Mouse (Mus musculus) retina, postnatal 1 day (tissue): Measurements from ENCODE around the gene Sox6.

Experiments
- DNase-seq: peaks from one replicate; pipeline ENCODE4 v3.0.0-alpha.2; 2012

Gene Sox6

DNA sequence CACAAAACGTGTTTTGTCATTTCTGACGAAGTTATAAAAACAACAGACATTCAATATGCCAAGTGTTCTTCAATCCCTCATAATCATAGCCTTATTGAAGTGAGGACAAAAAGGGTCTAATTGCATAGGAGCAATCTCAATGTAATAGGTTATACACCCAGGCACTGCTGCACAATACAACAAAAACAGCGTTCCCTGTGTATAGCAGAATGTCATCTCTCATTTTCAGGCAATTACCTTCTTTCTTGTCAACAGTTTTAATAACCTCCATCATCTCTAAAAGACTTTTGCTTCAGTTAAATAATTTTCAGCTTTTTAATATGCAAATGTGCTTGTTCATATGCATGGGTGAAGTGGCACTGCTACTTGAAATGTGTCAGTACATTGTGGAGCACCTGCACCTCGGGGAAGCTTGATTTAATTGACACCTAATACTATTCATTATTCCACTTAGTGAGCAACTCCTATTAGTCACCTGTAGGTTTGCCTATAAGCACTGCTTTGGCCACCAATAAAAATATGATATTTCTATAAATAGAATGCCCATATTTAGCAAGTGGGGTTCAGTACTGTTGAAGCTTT, 292.8 kb downstream of the Sox6 start:
- DNase-seq: no peak

DNA sequence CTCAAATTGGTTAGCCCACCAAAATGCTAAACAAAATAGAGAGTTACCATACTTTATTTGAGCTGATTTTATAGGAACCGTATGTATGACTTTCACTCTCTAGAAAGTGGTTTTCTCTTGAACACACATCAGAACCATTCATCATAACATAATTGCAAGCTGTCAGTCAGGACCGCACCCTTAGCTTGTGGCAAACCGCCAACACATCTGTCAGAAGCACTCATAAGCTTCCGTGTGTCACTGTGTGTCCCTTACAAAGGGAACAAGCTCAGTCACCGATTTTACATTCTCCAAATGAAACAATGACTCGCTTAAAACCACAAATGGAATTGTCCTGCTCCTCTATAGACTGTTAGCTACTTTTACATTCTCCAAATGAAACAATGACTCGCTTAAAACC, 304.5 kb downstream of the Sox6 start:
- DNase-seq: peak; percentile 30

DNA sequence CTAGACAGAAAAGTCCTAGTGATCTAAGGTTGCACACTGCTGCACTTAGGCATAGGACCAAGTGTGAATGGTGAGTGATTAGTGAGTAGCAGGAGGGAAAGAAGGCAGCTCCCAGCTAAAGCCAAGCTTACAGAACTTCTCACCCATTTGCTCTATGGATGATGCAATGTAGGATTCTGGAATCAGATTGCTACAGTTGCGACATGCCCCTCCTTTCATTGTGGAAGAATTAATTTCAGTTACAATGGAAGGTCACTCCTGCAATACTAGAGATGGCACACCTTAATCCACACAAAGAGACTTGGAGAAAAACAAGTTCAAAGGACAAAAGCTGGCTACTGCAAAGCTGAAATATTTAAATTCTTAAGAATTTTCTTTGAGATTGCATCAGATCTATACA, 305.8 kb downstream of the Sox6 start:
- DNase-seq: no peak

DNA sequence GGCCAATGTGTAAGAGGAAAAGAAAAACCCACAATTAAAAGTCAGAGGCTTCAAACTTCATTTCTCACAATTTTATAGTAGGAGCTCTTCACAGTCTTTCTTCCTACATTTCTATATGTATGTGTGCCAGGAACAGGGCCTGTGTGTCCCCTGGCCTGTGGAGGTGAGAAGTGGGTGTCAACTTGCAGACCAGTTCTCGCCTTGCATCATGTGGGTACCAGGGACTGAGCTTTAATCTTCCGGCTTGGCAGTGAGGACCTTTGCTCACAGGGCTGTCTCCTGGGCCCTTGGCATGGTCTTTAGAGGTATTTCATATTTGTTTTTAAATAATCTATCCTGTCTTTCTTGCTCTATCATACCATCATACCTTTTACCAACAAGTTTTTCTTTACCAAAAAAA, 311.8 kb downstream of the Sox6 start:
- no peak for DNase-seq

DNA sequence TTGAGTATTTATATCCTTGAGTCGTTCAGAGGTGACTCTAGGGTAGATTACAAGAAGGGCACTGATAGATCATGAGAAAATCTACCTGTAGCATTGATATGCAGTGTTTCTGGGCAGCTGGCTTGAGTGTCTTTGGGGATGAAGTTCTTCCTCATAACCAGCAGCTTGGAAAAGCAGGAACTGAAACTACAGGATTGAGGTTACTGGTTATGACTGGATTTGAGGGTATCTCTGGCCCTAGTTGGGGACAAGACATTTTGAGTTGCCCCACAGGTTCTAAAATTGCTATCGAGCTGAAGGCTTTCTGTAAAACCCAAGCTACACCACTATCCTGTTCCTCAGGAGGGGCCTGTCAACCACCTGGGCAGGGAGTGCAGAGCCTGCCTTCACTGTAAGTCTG, 314.2 kb downstream of the Sox6 start:
- no peak for DNase-seq

DNA sequence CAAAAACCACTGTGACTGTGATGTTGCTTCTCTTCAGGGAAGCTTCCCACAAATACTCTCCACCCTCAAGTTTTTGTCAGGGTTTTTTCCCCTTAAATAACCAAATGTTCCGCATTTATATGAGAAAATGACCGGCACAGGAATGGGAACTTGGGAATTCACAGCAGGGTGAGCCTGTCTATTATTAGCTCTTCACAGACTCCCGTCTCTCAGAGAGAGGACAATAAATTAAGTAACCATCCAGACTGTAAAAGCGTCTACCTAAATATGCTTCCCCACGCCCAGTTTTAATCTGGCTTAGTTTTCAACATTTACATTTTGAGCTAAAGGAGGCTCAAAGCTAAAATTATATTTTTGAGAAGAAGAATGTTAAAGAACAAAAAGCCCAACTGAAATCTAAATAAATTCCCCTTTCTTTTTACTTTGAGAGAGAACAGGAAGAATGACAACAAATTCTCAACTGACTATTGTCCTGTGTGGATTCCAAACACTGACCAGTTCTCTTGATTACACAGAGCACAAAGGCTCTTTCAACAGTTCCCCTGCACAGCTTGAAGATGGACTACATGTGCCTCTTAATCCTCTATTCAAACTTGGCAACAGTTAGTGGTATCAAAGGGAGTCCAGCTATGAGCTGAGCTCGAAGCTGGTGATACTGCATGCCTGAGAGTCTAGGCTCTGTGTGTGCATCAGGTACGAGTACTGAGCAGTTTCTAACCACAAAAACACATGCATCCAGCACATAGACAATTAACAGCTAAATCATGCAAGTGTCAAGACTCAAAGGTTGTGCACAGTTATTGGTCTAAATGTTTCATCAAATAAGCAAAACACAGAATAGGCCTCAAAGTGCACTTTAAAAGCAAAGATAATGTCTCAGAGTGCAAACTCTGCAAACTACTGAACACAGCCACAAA, 316.7 kb downstream of the Sox6 start:
- DNase-seq: peak; percentile 80

DNA sequence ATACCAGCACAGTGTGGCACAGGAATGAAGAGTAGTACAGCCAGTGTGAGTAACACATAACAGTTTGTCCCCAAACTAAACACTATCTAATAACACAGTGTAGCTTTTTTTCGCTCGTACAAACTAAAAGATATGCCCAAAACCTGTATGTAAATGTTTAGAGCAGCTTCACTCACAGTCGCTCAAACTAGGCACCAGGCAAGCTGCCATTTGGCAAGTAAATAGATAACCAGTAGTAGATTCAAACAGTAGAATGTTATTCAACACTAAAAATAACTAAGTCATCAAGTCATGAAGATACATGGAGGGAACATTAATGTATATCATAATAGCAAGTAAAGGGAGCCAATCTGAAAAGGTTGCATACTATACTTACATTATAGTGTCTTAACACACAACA, 318.8 kb downstream of the Sox6 start:
- no peak for DNase-seq

DNA sequence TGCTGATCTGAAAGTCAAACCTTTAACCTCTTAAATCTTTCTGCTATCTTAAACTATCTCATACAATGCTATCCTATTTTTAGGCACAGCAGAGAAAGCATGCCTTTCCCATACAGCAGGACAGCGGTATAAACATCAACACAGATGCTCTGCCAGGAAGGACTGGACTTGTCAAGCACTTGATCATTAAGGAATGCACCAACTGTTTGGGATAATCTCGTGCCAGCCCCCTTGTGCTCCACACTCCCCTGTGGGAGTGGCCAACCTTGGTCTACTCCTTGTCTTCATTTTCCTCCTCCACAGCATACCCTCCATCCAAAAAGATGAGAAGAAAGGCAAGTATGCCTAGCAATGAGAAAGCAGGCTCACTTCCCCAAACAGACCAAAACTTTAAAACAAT, 332.5 kb downstream of the Sox6 start:
- no peak for DNase-seq

DNA sequence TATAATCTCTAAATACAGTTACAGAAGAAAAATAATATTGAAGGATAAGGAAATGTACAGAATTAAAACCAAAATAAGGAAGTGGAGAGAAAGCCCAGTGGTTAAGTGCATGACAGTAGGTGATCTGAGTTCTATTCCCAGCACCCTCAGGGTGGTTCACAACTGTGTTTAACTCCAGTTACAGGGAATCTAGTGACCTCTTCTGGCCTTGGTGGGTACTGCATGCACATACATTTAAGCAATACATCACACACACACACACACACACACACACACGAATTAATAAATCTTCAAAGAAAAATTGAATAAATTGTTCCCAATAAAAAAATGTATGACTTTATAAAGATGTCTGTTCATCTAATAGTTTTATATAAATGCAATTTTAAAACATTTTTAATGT, 340.5 kb downstream of the Sox6 start:
- DNase-seq: peak; percentile 9

DNA sequence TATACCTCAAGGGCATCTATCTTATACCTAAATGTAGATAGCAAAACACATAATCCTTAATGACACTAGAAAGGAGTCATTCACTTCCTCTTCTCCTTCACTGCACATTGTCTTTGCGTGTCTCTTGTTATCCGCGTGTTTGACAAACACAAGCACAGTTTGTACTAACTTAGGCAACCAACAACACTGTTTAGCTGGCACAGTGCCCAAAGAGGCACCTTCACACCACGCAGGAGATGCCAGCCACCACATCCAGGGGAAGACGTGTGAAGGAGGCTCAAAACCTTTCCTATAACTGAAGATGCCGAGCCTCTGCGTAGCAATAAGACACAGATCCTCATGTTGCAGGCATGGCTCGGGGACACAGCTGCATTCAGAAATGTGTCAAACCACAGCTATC, 345.4 kb downstream of the Sox6 start:
- DNase-seq: peak; percentile 32

DNA sequence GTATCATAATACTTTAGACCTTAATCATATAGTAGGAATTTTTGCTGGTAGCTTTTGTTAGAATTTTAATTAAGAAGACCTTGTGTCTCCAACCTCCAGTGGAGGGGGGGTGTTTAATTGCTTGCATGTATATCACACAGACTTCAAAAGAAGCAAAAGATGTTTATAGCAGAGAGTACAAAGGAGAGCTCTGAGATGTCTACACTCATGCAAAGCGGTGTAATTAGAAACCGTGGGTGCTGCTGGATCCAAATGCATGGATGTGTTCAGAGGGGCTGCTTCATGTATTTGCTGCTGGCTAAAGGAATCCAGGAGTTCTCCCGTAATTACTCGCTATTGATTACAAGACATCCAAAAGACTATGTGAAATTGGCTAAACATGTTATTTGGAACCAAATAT, 347.5 kb downstream of the Sox6 start:
- peak; percentile 62 for DNase-seq

DNA sequence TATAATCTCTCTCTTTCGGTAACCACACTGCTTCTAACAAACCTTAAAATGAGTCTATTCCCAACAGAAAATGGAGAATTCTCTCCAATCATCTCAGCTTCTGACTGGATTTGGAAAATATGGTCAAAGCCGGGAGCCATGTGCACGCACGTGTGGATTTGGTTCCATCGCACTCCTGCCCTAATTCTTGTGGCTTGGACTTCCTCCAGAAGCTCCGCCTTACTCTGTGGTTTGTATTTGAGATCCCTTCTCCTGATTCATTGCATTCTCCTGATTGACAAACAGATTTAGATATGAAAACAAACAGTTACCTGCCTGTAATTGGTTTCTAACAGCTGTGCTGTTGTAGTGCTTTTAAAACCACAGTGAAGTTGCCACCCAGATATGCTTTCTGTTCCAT, 351.9 kb downstream of the Sox6 start:
- no peak for DNase-seq

DNA sequence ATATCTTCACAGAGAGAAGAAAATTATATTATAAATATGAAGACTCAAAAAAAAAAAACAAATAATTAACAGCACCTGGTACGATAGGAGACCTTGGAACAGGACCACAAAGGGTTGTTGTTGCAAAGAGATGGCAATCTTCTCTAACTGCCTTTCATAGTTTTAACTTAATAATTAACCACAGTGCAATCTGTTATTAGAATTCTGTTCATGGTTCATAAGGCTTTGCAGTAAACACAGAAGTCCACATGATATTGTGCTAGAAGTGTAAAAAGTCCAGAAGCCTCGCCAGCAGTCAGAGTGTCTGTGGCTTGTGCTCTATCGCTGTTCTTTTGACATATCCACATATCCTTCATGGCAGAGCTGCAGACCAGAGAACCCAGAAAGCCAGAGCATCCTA, 354.5 kb downstream of the Sox6 start:
- DNase-seq: no peak

DNA sequence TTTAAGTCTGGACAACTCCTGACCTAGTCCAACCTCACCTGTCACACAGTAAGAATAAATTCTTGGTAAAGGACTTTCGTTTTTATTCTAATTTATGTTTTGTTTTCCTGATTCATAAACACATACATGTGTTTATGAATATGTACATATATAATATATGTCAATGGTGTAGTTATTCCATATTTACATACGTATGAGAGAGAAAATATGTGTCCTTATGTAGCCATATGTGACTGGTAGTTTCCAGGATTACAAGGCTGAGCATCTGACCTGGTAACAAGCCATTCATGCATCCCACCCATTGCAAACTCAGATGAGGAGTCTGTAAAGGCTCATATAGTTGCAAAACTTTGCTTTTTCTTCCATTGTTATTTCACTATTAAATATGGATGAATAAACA, 366.8 kb downstream of the Sox6 start:
- DNase-seq: no peak

DNA sequence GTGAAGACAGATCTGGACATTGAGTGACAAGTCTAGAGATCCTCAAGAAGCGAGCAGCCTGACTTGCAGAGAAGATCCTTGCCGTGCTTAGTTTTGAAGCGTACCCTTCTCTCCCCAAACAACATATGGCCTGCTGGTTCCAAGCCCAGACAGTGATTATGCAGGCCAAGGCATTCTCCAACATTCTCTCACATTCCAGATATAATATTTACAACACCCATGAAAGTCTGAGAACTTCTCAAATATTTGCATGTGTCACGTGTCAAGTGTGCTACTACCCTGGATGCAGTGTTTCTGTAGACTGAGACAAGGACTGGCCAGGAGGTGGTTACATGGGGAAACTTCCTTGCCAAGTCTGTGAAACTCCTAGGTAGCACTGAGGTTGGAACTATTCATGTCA, 367.3 kb downstream of the Sox6 start:
- no peak for DNase-seq

DNA sequence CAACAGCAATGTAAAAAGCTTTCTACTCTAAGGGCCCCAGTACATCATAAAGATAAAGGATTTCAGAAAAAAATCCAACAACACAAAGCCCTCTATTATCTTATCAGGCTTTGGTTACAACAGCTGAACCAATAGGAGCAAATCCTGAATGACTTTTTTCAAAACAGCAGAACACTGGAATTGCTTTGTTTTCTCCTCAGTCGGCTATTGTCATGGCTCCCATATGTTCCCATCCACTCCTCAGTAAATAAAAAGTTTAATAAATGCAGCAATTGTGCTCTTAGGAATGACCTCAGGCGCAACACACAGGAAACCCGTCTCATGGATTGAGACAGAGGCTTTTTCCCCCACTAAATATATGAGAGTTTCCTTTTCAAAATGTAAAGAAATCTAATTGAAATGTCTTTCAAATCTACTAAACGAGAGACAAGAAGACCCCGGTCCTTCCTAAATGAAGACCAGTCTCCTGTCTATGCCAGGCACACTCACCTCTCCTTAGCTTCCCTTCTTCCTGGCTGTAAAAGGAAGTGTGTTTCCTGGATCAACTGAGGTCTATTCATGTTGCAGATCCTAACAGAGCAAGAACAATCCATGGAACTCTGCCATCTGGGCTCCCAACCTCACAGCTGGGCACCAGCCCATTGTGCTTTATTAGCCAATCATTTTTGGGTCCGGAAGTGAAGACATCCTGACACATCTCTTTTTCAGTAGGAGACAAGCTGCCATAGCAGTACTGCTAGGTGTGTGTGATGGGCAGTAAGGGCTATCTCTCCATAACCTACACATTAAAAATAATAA, 369.2 kb downstream of the Sox6 start:
- DNase-seq: peak; percentile 76

DNA sequence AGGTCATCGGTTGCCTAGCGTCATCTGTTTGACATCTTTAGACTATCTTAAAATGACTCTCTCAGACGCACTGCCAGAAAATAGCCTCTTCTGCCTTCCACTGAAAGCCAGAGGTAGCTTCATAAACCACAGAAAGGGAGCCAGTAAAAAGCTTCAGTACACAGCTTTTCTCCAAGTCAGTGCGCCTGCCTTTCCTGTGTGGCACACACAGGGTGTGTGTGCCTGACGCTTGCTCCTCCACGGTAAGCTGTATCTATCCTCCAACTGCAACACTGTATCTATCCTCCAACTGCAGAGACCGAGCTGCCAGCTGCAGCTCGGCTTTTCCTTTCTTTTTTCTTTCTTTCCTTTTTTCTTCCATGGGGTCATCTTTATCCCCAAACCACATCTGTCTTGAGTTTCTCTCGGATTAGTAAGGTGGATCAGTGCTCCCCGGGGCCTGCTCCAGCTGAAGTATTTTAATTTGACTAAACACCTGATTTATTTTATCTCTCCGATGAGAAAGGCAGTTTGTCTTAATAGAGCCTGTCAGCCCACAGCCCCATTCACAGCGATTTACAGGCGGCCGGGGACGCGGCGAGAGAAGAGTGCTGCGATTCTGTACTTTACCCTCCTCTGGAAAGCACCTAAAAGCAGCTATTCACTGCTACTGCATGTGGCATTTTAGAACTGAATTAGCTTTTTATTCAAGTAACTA, 371.8 kb downstream of the Sox6 start:
- peak; percentile 17 for DNase-seq

DNA sequence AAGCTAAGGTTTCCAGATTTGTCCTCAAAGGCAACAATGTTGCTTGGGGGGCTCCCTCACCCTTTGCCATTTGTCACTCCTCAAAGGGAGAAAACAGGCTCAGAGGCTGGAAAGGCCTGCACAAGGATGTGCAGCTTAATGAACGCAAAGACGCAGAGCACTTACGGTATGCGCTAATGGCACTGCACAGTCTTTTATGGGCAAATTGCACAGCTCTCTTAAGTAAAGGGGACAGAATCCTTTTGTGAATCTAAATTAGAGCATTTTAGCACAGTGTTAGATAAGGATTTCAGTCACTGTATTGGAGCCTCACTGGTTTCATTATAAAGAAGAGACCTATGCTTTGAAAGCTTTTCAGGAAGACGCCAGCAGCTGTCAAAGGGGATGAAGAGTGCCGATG, 375.2 kb downstream of the Sox6 start:
- DNase-seq: peak; percentile 16

DNA sequence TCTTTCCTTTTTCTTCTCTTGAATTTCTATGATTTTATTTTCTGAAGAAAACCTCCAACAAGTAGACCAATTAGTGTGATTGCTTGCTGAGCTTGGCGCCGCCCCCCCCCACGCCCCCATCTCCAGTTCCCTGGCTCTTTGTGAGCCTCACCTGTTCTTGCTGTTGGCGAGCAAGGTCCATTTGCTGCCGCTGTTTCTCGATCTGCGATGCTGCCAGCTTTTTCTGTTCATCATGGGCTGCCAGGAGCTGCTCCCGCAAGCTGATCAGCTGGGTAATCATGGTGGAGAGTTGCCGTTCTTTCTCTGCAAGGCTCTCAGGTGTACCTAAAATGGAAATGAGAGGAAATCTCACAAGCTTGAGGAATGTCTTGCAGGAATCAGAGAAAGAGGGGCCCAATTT, 376.5 kb downstream of the Sox6 start:
- DNase-seq: no peak

DNA sequence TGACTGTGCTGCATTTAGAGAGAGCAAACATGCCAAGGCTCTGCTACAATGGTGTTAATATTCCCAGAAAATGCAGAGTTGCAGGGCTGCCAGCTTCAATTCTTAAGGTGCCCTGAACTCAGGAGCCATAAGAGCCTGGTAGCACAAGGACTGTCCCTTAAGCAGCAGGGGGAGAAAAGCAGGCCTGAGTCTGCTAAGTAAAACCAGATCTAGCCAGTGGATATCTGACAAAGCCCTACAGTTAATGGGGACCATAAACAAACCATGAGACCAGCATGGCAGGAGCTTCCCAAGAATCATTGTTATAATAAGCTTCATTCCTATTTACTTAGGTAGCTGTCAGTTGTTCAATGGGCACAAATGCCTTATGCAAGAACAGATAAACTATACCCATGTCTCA, 391.9 kb downstream of the Sox6 start:
- no peak for DNase-seq

DNA sequence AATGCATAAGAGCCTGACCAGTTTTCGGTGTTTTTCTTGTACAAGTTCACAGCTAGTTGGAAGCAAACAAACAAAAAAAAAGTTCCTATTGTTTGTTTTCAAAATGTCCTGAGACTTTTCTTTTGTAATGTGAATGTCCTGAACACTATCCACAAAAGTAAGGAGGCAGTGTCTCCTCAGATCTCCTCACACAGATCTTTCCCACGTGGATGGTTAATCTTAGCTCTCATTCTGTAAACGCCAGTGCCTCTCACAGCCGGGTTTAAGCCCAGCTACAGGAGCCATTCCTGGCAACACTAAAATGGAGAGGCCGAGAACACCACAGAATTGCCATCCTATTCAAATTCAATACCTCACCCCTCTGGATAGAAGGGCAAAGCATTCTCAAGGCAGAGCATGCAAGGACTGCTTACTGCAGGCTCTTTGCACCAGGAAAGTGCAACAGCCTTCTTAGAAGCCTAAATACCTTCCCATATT, 392.6 kb downstream of the Sox6 start:
- no peak for DNase-seq

DNA sequence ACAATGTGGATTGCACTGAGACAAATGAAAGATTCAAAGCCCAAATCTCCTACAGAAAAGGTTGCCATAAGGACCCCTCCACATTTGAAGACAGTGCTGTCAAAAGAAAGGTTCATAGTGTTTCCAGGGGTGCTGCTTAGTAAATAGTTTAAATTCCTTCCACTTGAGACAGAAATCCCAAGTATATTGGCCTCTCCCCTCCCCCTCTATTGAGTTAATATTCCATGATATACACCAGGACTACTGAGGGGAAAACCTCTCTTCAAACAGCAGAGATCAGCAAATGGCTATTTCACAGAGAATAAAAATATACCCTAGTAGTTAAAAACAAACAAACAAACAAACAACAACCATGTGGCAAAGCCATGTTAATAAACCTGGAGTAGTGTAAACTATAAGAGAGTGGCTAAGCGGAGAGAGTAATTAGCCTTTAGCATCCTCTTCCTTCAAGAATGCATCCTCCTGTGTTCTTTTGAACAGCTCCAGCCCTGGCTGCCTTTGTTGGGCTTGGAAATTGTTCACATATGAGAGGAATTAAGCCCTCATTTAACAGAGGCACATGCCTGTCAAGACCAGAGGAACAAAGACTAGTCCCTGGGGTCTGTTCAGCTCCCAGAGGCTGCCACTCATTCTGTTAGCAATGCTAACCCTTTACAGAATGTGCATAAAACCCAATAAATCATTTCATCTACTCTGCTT, 393.2 kb downstream of the Sox6 start:
- peak; percentile 20 for DNase-seq
